10 mouse cellular contexts compared by ENCODE assay signal in the genomic region with DNA sequence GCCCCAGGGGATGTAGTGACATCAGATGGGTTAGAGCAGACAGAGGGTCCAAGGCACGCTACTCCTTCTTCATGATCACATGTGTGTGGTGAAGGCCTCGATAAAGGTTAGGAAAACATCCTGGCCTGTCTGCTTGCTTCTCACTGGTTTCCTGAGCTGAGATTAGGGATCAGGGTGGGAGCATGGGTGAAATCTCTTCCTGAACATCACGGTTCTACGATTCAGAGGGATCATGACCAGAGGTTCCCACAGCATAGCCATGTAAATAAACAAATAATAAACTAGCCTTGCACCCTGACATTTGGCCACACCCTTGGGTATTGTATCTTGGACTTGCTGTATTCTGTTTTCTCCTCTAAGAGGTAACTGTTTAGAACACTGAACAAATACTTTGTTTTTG.
"Had no signal": no experiment of that assay in that cellular context is flagged by ENCODE, and none has a peak within 500 bp of the region (broad histone marks: within the 10 kb centered on the region; RNA-seq: fewer than 3 reads in every experiment).

No protein-coding gene starts in this region.

- DNase-seq: kidney, postnatal 10 days; kidney, postnatal 4 days; left cerebral cortex, postnatal 4 days; midbrain, embryonic 14.5 days; thymus, postnatal 4 days had no signal

- H3K4me1 ChIP-seq: limb, embryonic 13.5 days had no signal

- H3K36me3 ChIP-seq: limb, embryonic 13.5 days; neural tube, embryonic 12.5 days had no signal

- H3K9ac ChIP-seq: limb, embryonic 13.5 days; liver, embryonic 14.5 days; neural tube, embryonic 12.5 days had no signal

- H3K4me2 ChIP-seq: limb, embryonic 13.5 days; neural tube, embryonic 12.5 days had no signal

- H3K9me3 ChIP-seq: limb, embryonic 13.5 days; neural tube, embryonic 12.5 days had no signal

- H3K27ac ChIP-seq: layer of hippocampus, adult 2 months; limb, embryonic 13.5 days; liver, embryonic 14.5 days; neural tube, embryonic 12.5 days; stomach, postnatal 0 days had no signal

- H3K4me3 ChIP-seq: layer of hippocampus, adult 2 months; limb, embryonic 13.5 days; neural tube, embryonic 12.5 days had no signal

- H3K27me3 ChIP-seq: limb, embryonic 13.5 days; neural tube, embryonic 12.5 days had no signal
